Mouse (Mus musculus) olfactory bulb, adult 2 months (tissue): ENCODE results near the gene Cacng4. TPM values are rescaled to one million over a fixed set of nuclear protein-coding genes. Genes with fewer than 3 reads are reported as not detected.
A peak's percentile ranks its signal among the peaks of the same experiment; 100 is the strongest.

Experiments used
- H3K27ac ChIP-seq: fragments of 200-500 bp; 2 replicates; pipeline ENCODE4 v1.5.1; 2012; ENCODE audit warnings: low read depth, low read length; ENCODE audit not compliant: insufficient read depth
- H3K4me1 ChIP-seq: fragments of 200-500 bp; 2 replicates; pipeline ENCODE4 v1.6.1; 2012; ENCODE audit warnings: low read length; ENCODE audit not compliant: control insufficient read depth, insufficient read depth
- H3K4me3 ChIP-seq: fragments of 200-500 bp; 2 replicates; pipeline ENCODE4 v1.5.1; 2012; ENCODE audit warnings: mild to moderate bottlenecking, low read depth, low read length, moderate library complexity; ENCODE audit not compliant: insufficient read depth
- CTCF ChIP-seq: fragments of 200-500 bp; IDR thresholded peaks from 2 replicates; pipeline ENCODE4 v1.5.1; 2012; ENCODE audit warnings: low read depth, mild to moderate bottlenecking, low read length, moderate library complexity; ENCODE audit not compliant: insufficient read depth
- POLR2A ChIP-seq: fragments of 200-500 bp; IDR thresholded peaks from 2 replicates; pipeline ENCODE4 v1.6.1; 2012; ENCODE audit warnings: mild to moderate bottlenecking, low read depth, low read length, moderate library complexity; ENCODE audit not compliant: insufficient read depth
- WGBS: fragments of 180-500 bp; shearing (Covaris S2); methylation state at CpG from one replicate; pipeline ENCODE4 v1.1.7; 2018; 5-methylcytosine and 5-hydroxymethylcytosine counted together
- polyA plus RNA-seq: library from polyadenylated mRNA; stranded (reverse); fragments of >200 nt; gene quantifications from 2 replicates; pipeline ENCODE4 v1.2.4, GENCODE M21; 2012; ENCODE audit warnings: low replicate concordance; ENCODE audit not compliant: missing spikeins, insufficient read depth, insufficient read length

Gene Cacng4
- polyA plus RNA-seq, 1 experiment: not detected

DNA sequence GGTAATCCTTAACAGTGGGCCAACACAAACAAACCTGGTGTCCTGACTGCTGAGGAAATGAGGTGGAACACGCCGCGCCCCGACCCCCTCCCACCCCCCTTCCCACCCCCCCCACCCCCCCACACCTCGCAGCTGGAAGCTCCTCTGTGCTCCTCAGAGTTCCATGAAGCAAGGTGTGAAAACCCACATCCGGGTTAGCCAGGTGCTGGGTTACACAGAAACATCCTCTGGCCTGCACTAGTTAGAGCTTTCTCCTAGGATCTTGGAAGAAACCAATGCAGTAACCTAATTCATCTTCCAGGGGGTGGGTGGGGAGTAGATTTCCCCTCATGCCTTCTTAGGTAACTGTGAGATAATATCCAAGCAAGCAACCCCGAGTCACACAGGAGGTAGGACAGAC, 2.0 kb upstream of the Cacng4 start:
- WGBS: 47% methylated on average over 7 of the region's 7 CpGs

GRCm38 (mm10) chr11:107795384-107796035, 1.2 kb upstream of the Cacng4 start:
- Histone ChIP-seq H3K4me1 (peaks cover 37% of the 10 kb centered on the region), H3K4me3 (no peak overlapping the region), H3K27ac (peak overlapping the region; percentile 60)
- 28% methylated on average over 9 of the region's 9 CpGs for WGBS
- TF ChIP-seq POLR2A (no peak), CTCF (no peak)

More for the DNA sequence above, 2.0 kb upstream of the Cacng4 start:
- Histone ChIP-seq H3K4me1 (peaks cover 37% of the 10 kb centered on the region), H3K27ac (no peak overlapping the region), H3K4me3 (no peak overlapping the region)
- TF ChIP-seq CTCF: no peak
- TF ChIP-seq POLR2A: no peak

DNA sequence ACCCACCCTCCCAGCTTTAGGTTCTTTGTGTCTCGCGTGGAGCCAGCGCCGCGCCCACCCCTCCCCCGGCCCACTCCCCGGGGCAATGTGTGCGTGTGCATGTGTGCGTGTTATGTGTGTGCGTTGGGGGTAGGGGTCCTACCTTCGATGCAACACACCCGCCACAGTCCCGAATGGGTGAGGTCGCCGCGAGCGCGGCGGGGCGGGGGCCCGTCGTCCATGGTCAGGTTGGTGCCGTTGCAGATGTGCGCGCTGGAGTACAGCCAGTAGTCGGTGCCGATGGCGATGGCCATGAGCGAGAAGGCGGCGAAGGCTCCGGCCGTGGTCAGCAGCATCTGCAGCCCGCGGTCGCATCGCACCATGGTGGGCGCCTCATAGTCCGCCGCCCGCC, 259 bp downstream of the Cacng4 start:
- peaks cover 27% of the 10 kb centered on the region for H3K4me1 ChIP-seq
- peak overlapping the region; percentile 95 for H3K4me3 ChIP-seq
- WGBS: 2% methylated on average over 40 of the region's 41 CpGs
- TF ChIP-seq POLR2A (no peak), CTCF (no peak)
- 0 out of 2 replicates have a peak overlapping the region, but pooled peaks have one; percentile 32 for H3K27ac ChIP-seq

DNA sequence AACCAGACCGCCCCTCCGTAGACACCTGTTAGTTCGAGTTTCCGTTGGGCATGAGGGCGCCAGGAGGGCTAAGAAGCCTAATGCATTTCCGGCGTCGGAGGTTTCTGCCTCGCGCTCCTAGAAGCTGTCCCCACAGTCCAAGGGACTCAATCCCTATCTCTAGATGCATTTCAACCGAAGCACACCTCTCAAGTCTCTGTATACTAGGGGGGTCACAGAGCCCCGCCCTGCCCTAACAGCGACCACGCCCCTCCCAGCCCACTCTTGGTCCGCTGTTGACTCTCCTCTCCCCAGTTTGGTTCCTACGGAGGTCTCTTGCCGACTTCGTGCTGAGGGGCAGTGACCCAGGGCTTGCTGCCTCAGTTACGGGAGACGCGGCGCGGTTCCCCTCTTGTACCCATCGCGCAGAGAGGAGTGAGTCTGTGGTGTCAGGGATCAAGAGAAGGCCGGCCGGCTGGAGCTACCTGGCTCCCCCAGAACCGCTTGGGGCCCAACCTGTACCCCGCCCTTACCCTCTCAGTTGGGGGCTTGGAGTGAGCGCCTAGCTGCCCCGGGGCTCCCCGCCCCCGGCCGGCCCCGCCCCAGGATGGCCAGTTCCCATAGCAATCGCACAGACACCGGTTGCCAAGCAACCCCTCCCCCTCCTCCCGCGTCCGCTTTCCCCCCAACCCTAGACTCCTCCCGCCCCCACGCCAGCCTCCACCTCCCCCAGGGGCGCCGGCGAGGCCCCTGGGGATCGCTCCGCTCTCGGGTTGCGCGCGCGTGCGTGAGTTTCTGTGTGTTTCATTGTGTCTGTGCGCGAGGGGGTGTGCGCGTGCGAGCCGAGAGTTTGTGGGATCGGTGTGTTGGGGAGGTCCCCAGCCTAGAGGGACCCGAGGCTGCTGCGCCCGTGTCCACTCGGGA, 906 bp downstream of the Cacng4 start:
- peak overlapping the region; percentile 95 for H3K4me3 ChIP-seq
- 3% methylated on average over 64 of the region's 64 CpGs for WGBS
- no peak overlapping the region for H3K27ac ChIP-seq
- TF ChIP-seq POLR2A (no peak), CTCF (no peak)
- peaks cover 23% of the 10 kb centered on the region for H3K4me1 ChIP-seq

GRCm38 (mm10) chr11:107792136-107792535, 2.2 kb downstream of the Cacng4 start:
- Histone ChIP-seq H3K4me1 (peaks cover 20% of the 10 kb centered on the region), H3K4me3 (no peak overlapping the region), H3K27ac (no peak overlapping the region)
- WGBS: 29% methylated on average over 9 of the region's 9 CpGs
- TF ChIP-seq POLR2A (no peak), CTCF (no peak)

- no peak for TF ChIP-seq CTCF
- no peak for TF ChIP-seq POLR2A
- Histone ChIP-seq H3K4me1 (peaks cover 3% of the 10 kb centered on the region; the same call in 1 of the 2 replicates), H3K4me3 (no peak overlapping the region), H3K27ac (no peak overlapping the region)
- WGBS: 62% methylated on average over 3 of the region's 3 CpGs
These were observed 8.6 kb downstream of the Cacng4 start for GRCm38 (mm10) chr11:107785761-107786160.

DNA sequence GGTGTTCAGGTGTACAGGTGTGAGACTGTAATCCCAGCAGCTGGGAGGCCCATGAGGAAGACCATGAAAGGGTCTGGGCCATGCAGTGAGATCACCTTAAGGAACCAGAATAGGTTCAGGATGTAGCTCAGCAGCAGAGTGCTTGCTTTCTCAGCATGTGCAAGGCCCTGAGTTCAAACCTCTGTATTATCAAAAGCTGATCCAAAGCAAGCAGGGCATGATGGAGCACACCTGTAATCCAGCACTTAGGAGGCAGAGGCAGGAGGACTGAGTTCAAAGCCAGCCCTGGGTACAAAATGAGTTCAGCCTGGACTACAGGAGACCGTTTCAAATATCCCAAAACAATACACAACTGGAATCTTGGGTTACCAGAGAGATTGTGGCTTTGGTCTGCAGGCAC, 9.1 kb downstream of the Cacng4 start:
- no peak for TF ChIP-seq CTCF
- TF ChIP-seq POLR2A: no peak
- WGBS: 52% methylated on average over 1 of the region's 1 CpGs

GRCm38 (mm10) chr11:107783861-107784754, 10.2 kb downstream of the Cacng4 start:
- WGBS: 78% methylated on average over 8 of the region's 8 CpGs
- Histone ChIP-seq H3K27ac (no peak overlapping the region), H3K4me1 (peaks cover 8% of the 10 kb centered on the region), H3K4me3 (no peak overlapping the region)
- no peak for TF ChIP-seq POLR2A
- TF ChIP-seq CTCF: no peak

More for the DNA sequence above, 9.1 kb downstream of the Cacng4 start:
- Histone ChIP-seq H3K4me3 (no peak overlapping the region), H3K4me1 (peaks cover 3% of the 10 kb centered on the region; the same call in 1 of the 2 replicates), H3K27ac (no peak overlapping the region)

DNA sequence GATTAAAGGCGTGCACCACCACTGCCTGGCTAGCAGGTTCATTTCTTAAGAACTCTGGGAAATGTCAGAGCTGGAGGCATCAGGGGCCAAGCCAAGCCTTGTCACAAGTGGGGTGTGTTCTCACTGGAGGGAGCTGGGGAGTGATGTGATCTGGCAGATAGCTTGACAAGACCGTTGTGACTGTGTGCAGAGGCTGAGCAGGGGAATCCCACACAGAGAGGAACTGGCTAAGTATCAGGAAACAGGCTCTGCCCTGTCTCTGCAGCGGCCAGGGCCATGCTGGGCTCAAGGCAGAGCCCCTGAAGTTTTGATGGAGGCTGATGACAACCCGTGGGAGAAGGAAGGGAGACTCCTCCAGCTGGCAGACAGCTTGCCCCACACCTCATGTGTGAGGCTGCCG, 11.8 kb downstream of the Cacng4 start:
- no peak for TF ChIP-seq CTCF
- no peak for TF ChIP-seq POLR2A
- 58% methylated on average over 5 of the region's 5 CpGs for WGBS
- Histone ChIP-seq H3K4me3 (no peak overlapping the region), H3K4me1 (peaks cover 16% of the 10 kb centered on the region), H3K27ac (no peak overlapping the region)
